Mouse (Mus musculus): ENCODE data around the gene Sytl3. TPM values are rescaled to one million over a fixed set of nuclear protein-coding genes. Genes with fewer than 3 reads are reported as not detected.

Gene Sytl3
- total RNA-seq, 2 experiments from 2014 or later = 0.62 to 1.2 TPM

GRCm38 (mm10) chr17:6755176-6755575, 96.3 kb downstream of the Sytl3 start:
- no peak for DNase-seq

GRCm38 (mm10) chr17:6755873-6756272, 97.0 kb downstream of the Sytl3 start:
- DNase-seq = no peak

GRCm38 (mm10) chr17:6757902-6758301, 99.0 kb downstream of the Sytl3 start:
- no peak for DNase-seq

GRCm38 (mm10) chr17:6758845-6759244, 100.0 kb downstream of the Sytl3 start:
- DNase-seq = no peak

- no peak for DNase-seq
Observed at GRCm38 (mm10) chr17:6759717-6760292, 100.9 kb downstream of the Sytl3 start.

GRCm38 (mm10) chr17:6763513-6764226, 104.8 kb downstream of the Sytl3 start:
- DNase-seq = no peak

GRCm38 (mm10) chr17:6764227-6764593, 105.3 kb downstream of the Sytl3 start:
- DNase-seq = no peak

GRCm38 (mm10) chr17:6764730-6765129, 105.8 kb downstream of the Sytl3 start:
- DNase-seq = no peak

- no peak for DNase-seq
Observed at GRCm38 (mm10) chr17:6765886-6766285, 107.0 kb downstream of the Sytl3 start.

GRCm38 (mm10) chr17:6766823-6767222, 107.9 kb downstream of the Sytl3 start:
- no peak for DNase-seq

GRCm38 (mm10) chr17:6767771-6768170, 108.9 kb downstream of the Sytl3 start:
- no peak for DNase-seq

- peak; percentile 71 to 73 for DNase-seq
Observed at GRCm38 (mm10) chr17:6768301-6768788, 109.5 kb downstream of the Sytl3 start.

GRCm38 (mm10) chr17:6769602-6770001, 110.7 kb downstream of the Sytl3 start:
- no peak for DNase-seq

GRCm38 (mm10) chr17:6771661-6772489, 113.0 kb downstream of the Sytl3 start:
- DNase-seq = no peak

GRCm38 (mm10) chr17:6772490-6772773, 113.5 kb downstream of the Sytl3 start:
- DNase-seq = no peak

- no peak for DNase-seq
Observed at GRCm38 (mm10) chr17:6773249-6773966, 114.5 kb downstream of the Sytl3 start.

GRCm38 (mm10) chr17:6775221-6775620, 116.3 kb downstream of the Sytl3 start:
- no peak for DNase-seq

GRCm38 (mm10) chr17:6775671-6776070, 116.8 kb downstream of the Sytl3 start:
- DNase-seq = no peak

- no peak for DNase-seq
Observed at GRCm38 (mm10) chr17:6776123-6776522, 117.2 kb downstream of the Sytl3 start.

- DNase-seq = no peak
Observed at GRCm38 (mm10) chr17:6776576-6776975, 117.7 kb downstream of the Sytl3 start.

GRCm38 (mm10) chr17:6777061-6777460, 118.2 kb downstream of the Sytl3 start:
- DNase-seq = no peak

GRCm38 (mm10) chr17:6777629-6778331, 118.9 kb downstream of the Sytl3 start:
- no peak for DNase-seq
